Mouse (Mus musculus): ENCODE data around the gene Mbl2.
"Not testable (repeated sequence)": the region's sequence is repeated elsewhere in the genome, so short reads cannot be mapped to it uniquely, and the experiment has no call there.

Gene Mbl2

GRCm38 (mm10) chr19:30232691-30233090 lies at the start of gene Mbl2:
Gene Mbl2, plus strand, starts transcription at chr19:30232942.
- DNase-seq (ENCODE audit: low spot score) = no peak

GRCm38 (mm10) chr19:30185536-30185935 lies 47.2 kb upstream of the Mbl2 start:
- DNase-seq (ENCODE audit: low spot score) = no peak

GRCm38 (mm10) chr19:30187232-30187631 lies 45.5 kb upstream of the Mbl2 start:
- DNase-seq (ENCODE audit: low spot score) = no peak

- no peak for DNase-seq (ENCODE audit: low spot score)
These were observed 37.7 kb upstream of the Mbl2 start for GRCm38 (mm10) chr19:30194999-30195398.

GRCm38 (mm10) chr19:30202177-30202576 lies 30.6 kb upstream of the Mbl2 start:
- no peak for DNase-seq (ENCODE audit: low spot score)

- no peak for DNase-seq (ENCODE audit: low spot score)
These were observed 27.5 kb upstream of the Mbl2 start for GRCm38 (mm10) chr19:30205159-30205816.

DNA sequence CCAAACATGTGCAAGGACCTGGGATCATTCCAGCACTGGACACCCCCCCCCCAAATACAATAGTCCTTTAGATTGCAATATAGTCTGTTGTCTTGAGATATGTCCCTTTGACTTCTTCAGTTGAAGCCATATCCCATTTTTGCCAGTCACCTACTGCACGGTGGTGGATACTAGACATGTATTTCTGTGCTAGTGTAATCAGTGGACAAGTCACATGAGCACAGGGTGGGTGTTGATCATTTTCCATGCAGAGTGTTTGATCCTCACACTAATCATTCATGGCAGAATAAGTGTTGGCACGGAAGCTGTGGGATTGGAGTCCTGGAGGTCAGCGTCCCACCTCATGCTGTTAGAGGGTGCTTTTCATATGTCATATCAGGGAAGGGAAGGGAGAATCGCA lies 26.9 kb upstream of the Mbl2 start:
- no peak for DNase-seq (ENCODE audit: low spot score)

DNA sequence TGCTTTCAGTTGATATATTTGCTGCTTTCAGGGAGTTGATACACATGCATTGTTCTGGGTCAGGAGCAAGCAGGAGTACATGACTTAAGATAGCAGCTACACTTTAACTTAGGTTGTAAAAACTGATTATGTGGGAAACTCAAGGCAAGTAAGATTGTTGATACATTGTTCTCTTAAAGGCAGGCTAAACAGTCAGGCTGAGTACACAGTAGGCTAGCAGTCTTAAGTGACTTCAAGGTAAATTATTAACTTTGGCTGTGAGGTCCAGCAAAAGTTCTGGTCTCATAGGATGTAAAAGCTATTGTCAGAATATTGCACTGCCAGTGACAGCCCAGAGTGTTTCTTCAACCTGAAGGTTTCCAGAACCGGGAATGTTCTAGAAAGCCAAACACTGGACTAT lies 25.8 kb upstream of the Mbl2 start:
- DNase-seq (ENCODE audit: low spot score) = no peak

DNA sequence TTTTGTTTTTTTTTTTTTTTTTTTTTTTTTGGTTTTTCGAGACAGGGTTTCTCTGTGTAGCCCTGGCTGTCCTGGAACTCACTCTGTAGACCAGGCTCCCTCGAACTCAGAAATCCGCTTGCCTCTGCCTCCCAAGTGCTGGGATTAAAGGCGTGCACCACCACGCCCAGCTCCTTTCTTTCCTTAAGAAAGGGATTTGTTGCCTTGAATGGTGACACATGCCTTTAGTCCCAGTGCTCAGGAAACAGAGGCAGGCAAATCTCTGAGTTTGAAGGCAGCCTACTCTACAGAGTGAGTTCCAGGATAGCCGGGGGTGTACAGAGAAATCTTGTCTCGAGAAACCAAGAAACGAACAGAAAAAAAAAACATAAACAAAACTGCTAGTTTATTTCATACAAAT lies 23.7 kb upstream of the Mbl2 start:
- DNase-seq (ENCODE audit: low spot score) = not testable (repeated sequence)

DNA sequence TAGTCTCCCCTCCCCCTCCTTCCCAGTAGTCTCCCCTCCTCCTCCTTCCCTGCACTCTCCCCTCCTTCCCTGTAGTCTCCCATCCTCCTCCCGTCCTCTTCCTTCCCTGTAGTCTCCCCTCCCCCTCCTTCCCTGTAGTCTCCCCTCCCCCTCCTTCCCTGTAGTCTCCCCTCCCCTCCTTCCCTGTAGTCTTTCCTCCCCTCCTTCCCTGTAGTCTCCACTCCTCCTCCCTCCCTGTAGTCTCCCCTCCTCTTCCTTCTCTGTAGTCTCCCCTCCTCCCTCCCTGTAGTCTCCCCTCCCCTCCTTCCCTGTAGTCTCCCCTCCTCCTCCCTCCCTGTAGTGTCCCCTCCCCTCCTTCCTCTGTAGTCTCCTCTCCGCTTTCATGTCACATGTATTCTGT lies 18.7 kb upstream of the Mbl2 start:
- no peak for DNase-seq (ENCODE audit: low spot score)

DNA sequence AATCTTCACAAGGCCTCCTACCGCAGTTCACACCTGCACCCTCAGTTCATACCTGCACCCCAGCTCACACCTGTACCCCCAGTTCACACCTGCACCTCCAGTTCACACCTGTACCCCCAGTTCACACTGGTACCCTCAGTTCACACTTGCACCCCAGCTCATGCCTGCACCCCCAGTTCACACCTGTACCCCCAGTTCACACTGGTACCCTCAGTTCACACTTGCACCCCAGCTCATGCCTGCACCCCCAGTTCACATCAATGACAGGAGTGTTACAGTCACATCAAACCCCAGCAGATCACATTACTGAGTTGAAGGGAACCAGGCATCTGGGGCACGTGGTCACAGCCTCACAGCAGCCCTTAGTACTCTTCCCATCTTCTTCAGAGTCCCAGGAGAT lies 17.0 kb upstream of the Mbl2 start:
- not testable (repeated sequence) for DNase-seq (ENCODE audit: low spot score)

GRCm38 (mm10) chr19:30216186-30216585 lies 16.6 kb upstream of the Mbl2 start:
- no peak for DNase-seq (ENCODE audit: low spot score)

DNA sequence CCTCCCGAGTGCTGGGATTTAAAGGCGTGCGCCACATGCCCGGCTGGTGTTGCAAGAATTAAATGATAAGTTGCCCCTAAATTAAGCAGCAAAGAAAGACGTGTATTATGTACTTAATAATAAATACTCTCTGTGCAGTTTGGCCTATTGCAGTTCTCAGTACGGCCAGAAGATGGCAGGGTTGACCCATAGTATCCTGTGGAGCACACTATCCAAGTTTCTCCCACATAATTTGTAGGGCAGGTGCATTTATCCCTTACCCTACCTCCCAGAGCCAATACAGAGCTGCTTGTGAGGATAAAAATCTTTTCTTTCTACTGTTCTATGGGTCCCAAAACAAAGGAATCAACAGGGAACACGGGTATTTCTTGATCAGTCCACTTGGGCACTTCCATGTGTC lies 15.4 kb upstream of the Mbl2 start:
- peak; percentile 36 for DNase-seq (ENCODE audit: low spot score)

GRCm38 (mm10) chr19:30222593-30222992 lies 10.1 kb upstream of the Mbl2 start:
- not testable (repeated sequence) for DNase-seq (ENCODE audit: low spot score)

GRCm38 (mm10) chr19:30229477-30229876 lies 3.3 kb upstream of the Mbl2 start:
- no peak for DNase-seq (ENCODE audit: low spot score)

GRCm38 (mm10) chr19:30234416-30234815 lies 1.7 kb downstream of the Mbl2 start:
- DNase-seq (ENCODE audit: low spot score) = no peak

DNA sequence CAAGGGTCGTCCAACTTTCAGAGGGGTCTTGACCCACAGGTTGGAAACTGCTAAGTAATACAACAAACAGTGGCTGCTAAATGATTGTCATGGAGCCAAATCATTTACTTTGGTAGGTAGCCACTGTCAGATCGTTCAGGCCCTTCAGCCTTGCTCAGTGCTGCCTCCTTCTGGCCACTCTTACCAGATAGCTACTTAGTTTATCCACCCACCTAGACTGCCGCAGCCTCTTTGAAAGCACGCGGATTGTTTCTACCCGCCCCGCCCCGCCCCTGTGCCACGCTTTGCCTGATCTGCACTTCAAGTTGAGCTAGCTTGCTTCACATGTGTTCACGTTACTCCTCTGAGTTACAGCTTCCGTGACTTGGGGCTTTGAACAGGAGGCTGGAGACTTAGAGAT lies 14.6 kb downstream of the Mbl2 start:
- no peak for DNase-seq (ENCODE audit: low spot score)

DNA sequence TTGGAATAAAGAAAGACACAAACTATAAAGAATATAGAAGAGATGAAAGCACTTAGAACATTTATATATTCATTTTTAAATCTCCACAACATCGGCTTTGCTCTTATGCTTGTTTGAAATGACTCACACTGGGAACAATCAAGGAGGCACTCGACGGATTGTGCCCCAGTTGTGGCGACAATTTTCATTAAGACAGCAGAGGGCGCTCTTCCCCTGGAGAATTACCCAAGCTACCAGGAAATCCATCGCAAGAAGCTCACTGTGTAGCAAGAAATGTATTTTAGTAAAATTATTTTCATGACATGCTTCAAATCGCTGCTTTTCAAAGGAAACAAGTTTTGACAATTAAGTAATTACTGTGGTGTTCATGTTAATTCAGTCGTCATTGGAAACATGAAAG lies 16.1 kb downstream of the Mbl2 start:
- peak; percentile 42 for DNase-seq (ENCODE audit: low spot score)

DNA sequence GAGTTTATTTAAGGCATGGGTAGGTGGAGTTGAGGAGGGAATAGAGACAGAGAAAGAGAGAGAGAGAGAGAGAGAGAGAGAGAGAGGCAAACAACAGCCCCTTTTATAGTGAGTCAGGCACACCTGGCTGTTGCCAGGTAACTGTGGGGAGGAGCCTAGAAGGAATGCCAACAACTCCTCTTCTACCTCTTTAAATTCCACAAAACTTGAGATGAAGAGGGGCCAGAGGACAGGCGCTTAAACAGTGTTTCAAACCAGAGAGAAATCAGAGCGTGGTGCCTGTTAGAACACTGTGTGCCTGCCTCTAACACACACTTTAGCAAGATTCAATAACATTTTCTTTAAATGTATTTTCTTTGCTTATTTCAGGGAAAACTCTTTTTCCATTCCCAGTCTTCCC lies 19.5 kb downstream of the Mbl2 start:
- no peak for DNase-seq (ENCODE audit: low spot score)

DNA sequence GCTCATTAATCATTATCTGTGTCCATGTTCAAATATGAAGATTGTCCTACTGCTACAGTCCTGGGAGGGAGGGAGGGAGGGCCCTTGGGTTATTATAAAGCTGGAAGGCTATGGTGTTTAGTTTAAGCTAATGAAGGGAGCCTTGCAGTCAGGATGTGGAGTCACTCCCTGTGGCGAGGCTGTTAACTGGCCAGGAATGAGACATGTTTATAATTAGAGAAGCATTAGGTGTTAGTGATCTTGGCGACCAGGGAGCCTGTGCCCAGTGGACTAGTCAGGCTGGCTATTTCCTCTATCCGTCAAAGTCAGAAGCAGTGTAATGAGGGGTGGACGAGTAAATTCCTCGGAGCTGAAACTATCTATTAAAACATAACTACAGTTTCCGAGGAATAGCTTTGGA lies 23.6 kb downstream of the Mbl2 start:
- no peak for DNase-seq (ENCODE audit: low spot score)

DNA sequence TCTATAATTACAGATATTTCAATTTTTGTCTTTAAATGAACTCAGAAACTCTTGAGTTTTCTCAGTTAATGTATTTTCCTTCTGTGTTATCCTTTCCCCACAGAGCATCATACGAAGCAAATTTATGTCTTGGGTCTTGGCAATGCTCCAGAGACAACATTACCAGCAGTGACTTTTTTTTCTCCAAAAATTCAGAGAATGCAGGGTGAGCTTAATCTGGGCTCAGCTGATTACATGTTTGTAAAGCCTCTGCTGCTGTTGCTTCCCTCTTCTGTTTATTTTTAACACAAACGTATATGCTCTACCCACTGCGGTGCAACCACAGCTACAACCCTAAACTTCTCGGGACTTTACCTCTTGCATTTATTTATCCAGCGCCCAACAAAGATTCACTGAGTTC lies 48.4 kb downstream of the Mbl2 start:
- DNase-seq (ENCODE audit: low spot score) = no peak

GRCm38 (mm10) chr19:30287899-30288490 lies 55.3 kb downstream of the Mbl2 start:
- no peak for DNase-seq (ENCODE audit: low spot score)

Data from ovary, postnatal 36 days (tissue).